Mouse (Mus musculus): ENCODE data around the gene Sf3a3.
A peak's percentile ranks its signal among the peaks of the same experiment; 100 is the strongest.

The Sf3a3 gene

GRCm38 (mm10) chr4:124714545-124715481, at the start of gene Sf3a3:
Gene Sf3a3 (plus strand): TSS chr4:124714776.
- DNase-seq: peak; percentile 95 to 97

GRCm38 (mm10) chr4:124667476-124668033, 47.0 kb upstream of the Sf3a3 start:
- DNase-seq: no peak

GRCm38 (mm10) chr4:124668078-124668477, 46.5 kb upstream of the Sf3a3 start:
- no peak for DNase-seq

GRCm38 (mm10) chr4:124670232-124670631, 44.3 kb upstream of the Sf3a3 start:
- peak in 1 of 2 experiments; percentile 47 for DNase-seq

GRCm38 (mm10) chr4:124671583-124671982, 43.0 kb upstream of the Sf3a3 start:
- DNase-seq: no peak

- peak; percentile 84 to 90 for DNase-seq
Measured at GRCm38 (mm10) chr4:124672347-124673320, 41.9 kb upstream of the Sf3a3 start.

GRCm38 (mm10) chr4:124674334-124675032, 40.1 kb upstream of the Sf3a3 start:
- DNase-seq: peak; percentile 52 to 63

GRCm38 (mm10) chr4:124675037-124675436, 39.5 kb upstream of the Sf3a3 start:
- DNase-seq: peak; percentile 86 to 90

GRCm38 (mm10) chr4:124675958-124676357, 38.6 kb upstream of the Sf3a3 start:
- DNase-seq: no peak

GRCm38 (mm10) chr4:124682270-124682669, 32.3 kb upstream of the Sf3a3 start:
- DNase-seq: no peak

GRCm38 (mm10) chr4:124683474-124683873, 31.1 kb upstream of the Sf3a3 start:
- peak; percentile 63 to 71 for DNase-seq

- DNase-seq: no peak
Measured at GRCm38 (mm10) chr4:124685004-124685403, 29.6 kb upstream of the Sf3a3 start.

- no peak for DNase-seq
Measured at GRCm38 (mm10) chr4:124685453-124685852, 29.1 kb upstream of the Sf3a3 start.

- no peak for DNase-seq
Measured at GRCm38 (mm10) chr4:124685897-124686402, 28.6 kb upstream of the Sf3a3 start.

GRCm38 (mm10) chr4:124691455-124691854, 23.1 kb upstream of the Sf3a3 start:
- DNase-seq: no peak

- no peak for DNase-seq
Measured at GRCm38 (mm10) chr4:124692416-124692861, 22.1 kb upstream of the Sf3a3 start.

- DNase-seq: peak; percentile 90
Measured at GRCm38 (mm10) chr4:124693135-124693894, 21.3 kb upstream of the Sf3a3 start, which contains the start of gene Utp11. Gene Utp11 (minus strand): TSS chr4:124693600.

- DNase-seq: no peak
Measured at GRCm38 (mm10) chr4:124694572-124694971, 20.0 kb upstream of the Sf3a3 start.

- no peak for DNase-seq
Measured at GRCm38 (mm10) chr4:124695786-124696516, 18.6 kb upstream of the Sf3a3 start.

GRCm38 (mm10) chr4:124699791-124700190, 14.8 kb upstream of the Sf3a3 start:
- DNase-seq: no peak
